Comparison of ENCODE assay signal across 8 mouse cellular contexts in the genomic region with DNA sequence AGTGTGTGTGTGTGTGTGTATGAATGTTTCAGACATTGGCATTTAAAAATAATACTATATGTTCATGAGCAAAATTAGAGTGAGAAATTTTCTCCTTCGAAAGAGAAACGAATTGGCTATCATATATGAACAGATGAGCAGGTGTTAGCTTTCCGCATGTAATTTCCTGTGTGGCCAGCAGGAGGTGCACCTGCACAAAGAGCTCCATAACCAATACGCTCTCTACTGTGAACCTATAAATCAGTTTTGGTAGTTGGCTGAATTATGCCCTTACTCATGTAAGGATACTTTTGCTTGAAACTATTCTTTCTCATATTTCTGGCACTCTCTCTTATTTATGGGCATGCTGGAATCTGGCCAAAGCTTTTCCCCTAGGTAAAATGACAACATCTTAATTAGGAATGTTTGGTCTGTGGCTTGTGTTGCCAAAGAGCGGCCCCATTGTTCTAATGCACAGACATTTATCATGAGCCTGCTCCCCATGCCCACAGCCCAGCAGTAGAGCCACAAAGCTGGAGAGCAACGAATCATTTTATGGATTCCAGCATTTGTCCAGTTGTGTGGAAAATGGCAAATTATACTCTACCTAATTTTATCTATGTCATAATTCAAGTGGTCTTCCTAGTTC.
A peak's percentile ranks its signal among the peaks of the same experiment; 100 is the strongest.
DNase-seq lines count a peak whose midpoint lies in the region; ATAC-seq and TF ChIP-seq lines count a peak whose summit lies in the region.

No protein-coding gene starts in this region.

- H3K27ac ChIP-seq in embryonic fibroblast, embryonic 13.5 days (ENCODE audit: insufficient read depth, low read length) = no peak overlapping the region

- H3K4me1 ChIP-seq in embryonic fibroblast, embryonic 13.5 days (ENCODE audit: control insufficient read depth, insufficient read depth, low read length) = no peaks in the 10 kb centered on the region

- ATAC-seq in erythroblast, adult 5-6 weeks (replicated peaks; ENCODE audit: low FRiP score, poor library complexity, severe bottlenecking) = no peak

- no peak overlapping the region for H3K4me3 ChIP-seq in embryonic fibroblast, embryonic 13.5 days (ENCODE audit: insufficient read depth, low read length)

- TF ChIP-seq POLR2A in embryonic fibroblast, embryonic 13.5 days (IDR thresholded peaks at IDR 0.05; ENCODE audit: low read depth, low read length) = no peak

- peak; percentile 33 for DNase-seq in ovary, postnatal 36 days (ENCODE audit: low spot score)
- no peak for DNase-seq in ovary, postnatal 10 days (ENCODE audit: low spot score)
- peak; percentile 6 to 68 for DNase-seq in adrenal gland, adult (ENCODE audit: inconsistent age in 2 of 2, low spot score in 1 of 2)
- DNase-seq in kidney, postnatal 36 days = peak; percentile 28 to 74
- peak; percentile 26 for DNase-seq in lung, postnatal 14 days
- DNase-seq in spleen, postnatal 10 days (ENCODE audit: low spot score in 2 of 2) = peak; percentile 11 to 54

- peak; percentile 30; the same call in 1 of the 2 replicates for TF ChIP-seq CTCF in embryonic fibroblast, embryonic 13.5 days (IDR thresholded peaks at IDR 0.05; ENCODE audit: borderline replicate concordance, insufficient read depth, low read length)
